Mouse (Mus musculus) thymus, adult 2 months (tissue): ENCODE measurements at regions not wholly inside any gene's neighbourhood (a gene's known extent, or its start where the extent isn't known, plus 50 kb on each side); places are given as distances from the start of the nearest gene placed in this dataset.

ENCODE experiments used
- DNase-seq: peaks from one replicate; pipeline ENCODE4 v3.0.0; 2021
- H3K27ac ChIP-seq: fragments of 200-500 bp; 2 replicates; pipeline ENCODE4 v1.5.1; 2012; ENCODE audit warnings: low read length, control low read depth; ENCODE audit not compliant: control insufficient read depth, insufficient read depth
- H3K27me3 ChIP-seq: fragments of 200-500 bp; 2 replicates; pipeline ENCODE4 v1.6.1; 2012; ENCODE audit warnings: mild to moderate bottlenecking, low read length, moderate library complexity, mixed read lengths; ENCODE audit not compliant: control insufficient read depth, insufficient read depth
- H3K36me3 ChIP-seq: fragments of 200-500 bp; 2 replicates; pipeline ENCODE4 v1.6.1; 2012; ENCODE audit warnings: mild to moderate bottlenecking, low read length, moderate library complexity; ENCODE audit not compliant: control insufficient read depth, insufficient read depth
- H3K4me1 ChIP-seq: fragments of 200-500 bp; replicated peaks from 2 replicates; pipeline ENCODE4 v1.6.1; 2012; ENCODE audit warnings: low read length; ENCODE audit not compliant: control insufficient read depth, insufficient read depth
- H3K4me3 ChIP-seq: fragments of 200-500 bp; 2 replicates; pipeline ENCODE4 v1.5.1; 2012; ENCODE audit warnings: mild to moderate bottlenecking, low read length, control low read depth, moderate library complexity; ENCODE audit not compliant: control insufficient read depth, insufficient read depth
- CTCF ChIP-seq: fragments of 200-500 bp; IDR thresholded peaks from 2 replicates; pipeline ENCODE4 v1.5.1; 2012; ENCODE audit warnings: mild to moderate bottlenecking, control low read depth, low read length, moderate library complexity, borderline replicate concordance; ENCODE audit not compliant: control insufficient read depth, poor library complexity, insufficient read depth; ENCODE audit errors: extremely low read depth
- POLR2A ChIP-seq: fragments of 200-500 bp; IDR thresholded peaks from 2 replicates; pipeline ENCODE4 v1.6.1; 2012; ENCODE audit warnings: mild to moderate bottlenecking, low read length, control low read depth, moderate library complexity; ENCODE audit not compliant: control insufficient read depth, poor library complexity, insufficient read depth; ENCODE audit errors: extremely low read depth
- WGBS: fragments of 180-500 bp; shearing (Covaris S2); methylation state at CpG from one replicate; pipeline ENCODE4 v1.1.7; 2018; 5-methylcytosine and 5-hydroxymethylcytosine counted together

GRCm38 (mm10) chr6:116822605-116823004 lies 105.9 kb upstream of the Tmem72 start:
- TF ChIP-seq CTCF (no peak), POLR2A (no peak)
- H3K4me1 ChIP-seq, result no peaks in the 10 kb centered on the region
- DNase-seq, result no peak
- no peaks in the 10 kb centered on the region for H3K27me3 ChIP-seq
- H3K4me3 ChIP-seq, result no peak overlapping the region
- no peak overlapping the region for H3K27ac ChIP-seq
- H3K36me3 ChIP-seq, result no peaks in the 10 kb centered on the region
- 97% methylated on average over 6 of the region's 6 CpGs for WGBS

GRCm38 (mm10) chr6:116825628-116826027 lies 108.9 kb upstream of the Tmem72 start:
- TF ChIP-seq CTCF (no peak), POLR2A (no peak)
- DNase-seq, result no peak
- Histone ChIP-seq H3K27ac (no peak overlapping the region), H3K27me3 (no peaks in the 10 kb centered on the region), H3K4me1 (no peaks in the 10 kb centered on the region), H3K4me3 (no peak overlapping the region), H3K36me3 (no peaks in the 10 kb centered on the region)
- 85% methylated on average over 2 of the region's 2 CpGs for WGBS

- WGBS, result 67% methylated on average over 2 of the region's 2 CpGs
- no peak for TF ChIP-seq CTCF
- TF ChIP-seq POLR2A, result no peak
- H3K27me3 ChIP-seq, result no peaks in the 10 kb centered on the region
- H3K27ac ChIP-seq, result no peak overlapping the region
- no peaks in the 10 kb centered on the region for H3K4me1 ChIP-seq
- H3K4me3 ChIP-seq, result no peak overlapping the region
- DNase-seq, result no peak
- H3K36me3 ChIP-seq, result no peaks in the 10 kb centered on the region
Measured at GRCm38 (mm10) chr6:116829341-116829740, 112.6 kb upstream of the Tmem72 start.

GRCm38 (mm10) chr6:116845990-116846862 lies 129.5 kb upstream of the Tmem72 start:
- no peak for TF ChIP-seq POLR2A
- TF ChIP-seq CTCF, result no peak
- Histone ChIP-seq H3K4me3 (no peak overlapping the region), H3K27me3 (no peaks in the 10 kb centered on the region), H3K4me1 (no peaks in the 10 kb centered on the region), H3K36me3 (no peaks in the 10 kb centered on the region), H3K27ac (no peak overlapping the region)
- DNase-seq, result no peak
- 89% methylated on average over 11 of the region's 11 CpGs for WGBS

- Histone ChIP-seq H3K4me1 (no peaks in the 10 kb centered on the region), H3K27ac (no peak overlapping the region), H3K36me3 (no peaks in the 10 kb centered on the region), H3K27me3 (no peaks in the 10 kb centered on the region), H3K4me3 (no peak overlapping the region)
- 82% methylated on average over 10 of the region's 10 CpGs for WGBS
- DNase-seq, result no peak
- no peak for TF ChIP-seq POLR2A
- TF ChIP-seq CTCF, result no peak
Measured at GRCm38 (mm10) chr6:116848538-116849093, 131.9 kb upstream of the Tmem72 start.

- no peak overlapping the region for H3K4me3 ChIP-seq
- no peaks in the 10 kb centered on the region for H3K36me3 ChIP-seq
- TF ChIP-seq POLR2A, result no peak
- no peak for TF ChIP-seq CTCF
- H3K27ac ChIP-seq, result no peak overlapping the region
- no peaks in the 10 kb centered on the region for H3K4me1 ChIP-seq
- no peak for DNase-seq
- WGBS, result 78% methylated on average over 6 of the region's 6 CpGs
- H3K27me3 ChIP-seq, result no peaks in the 10 kb centered on the region
Measured at GRCm38 (mm10) chr6:116854029-116854428, 137.3 kb upstream of the Tmem72 start.
